Mouse (Mus musculus) left cerebral cortex, postnatal 36 days (tissue): Measurements from ENCODE around the gene 4933421I07Rik. TPM values are rescaled to one million over a fixed set of nuclear protein-coding genes. Genes with fewer than 3 reads are reported as not detected.

ENCODE experiments used
- DNase-seq, 2 experiments: peaks; one replicate each; pipeline ENCODE4 v3.0.0; 2021 to 2022; ENCODE audit warnings: low spot score in 2 of 2, mixed read lengths in 1 of 2
- intact Hi-C: fragments of 180-260 bp; cut with DNase I; formaldehyde crosslinking; loops from one replicate; pipeline ENCODE4 v1.15.1; 2025
- total RNA-seq, 2 experiments: library from RNA; stranded (reverse); gene quantifications; 2 replicates each; pipeline ENCODE4 v1.2.3; 2021

The 4933421I07Rik gene
- not detected for total RNA-seq

GRCm38 (mm10) chr7:42447850-42448249 lies at the start of gene 4933421I07Rik:
4933421I07Rik (minus strand) TSS chr7:42448120.
- intact Hi-C loops: no loop called here
- no peak for DNase-seq

GRCm38 (mm10) chr7:42497356-42497755 lies 49.4 kb upstream of the 4933421I07Rik start:
- DNase-seq: no peak
- intact Hi-C loops: no loop called here

GRCm38 (mm10) chr7:42496202-42496601 lies 48.3 kb upstream of the 4933421I07Rik start:
- intact Hi-C loops: no loop called here

GRCm38 (mm10) chr7:42490859-42491258 lies 42.9 kb upstream of the 4933421I07Rik start:
- no peak for DNase-seq
- intact Hi-C loops: no loop called here

More at GRCm38 (mm10) chr7:42496202-42496601, 48.3 kb upstream of the 4933421I07Rik start:
- DNase-seq: no peak

- no peak for DNase-seq
- intact Hi-C loops: no loop called here
Measured at GRCm38 (mm10) chr7:42490358-42490757, 42.4 kb upstream of the 4933421I07Rik start.

GRCm38 (mm10) chr7:42454640-42455039 lies 6.7 kb upstream of the 4933421I07Rik start:
- intact Hi-C loops: no loop called here
- DNase-seq: no peak

GRCm38 (mm10) chr7:42450618-42451017 lies 2.7 kb upstream of the 4933421I07Rik start:
- intact Hi-C loops: no loop called here
- DNase-seq: no peak

- intact Hi-C loops: no loop called here
- no peak for DNase-seq
Measured at GRCm38 (mm10) chr7:42447352-42447751, 568 bp downstream of the 4933421I07Rik start.

Other genes with a start within 250 kb of the 4933421I07Rik start
- gene Vmn2r61, start 188.1 kb downstream of the 4933421I07Rik start, total RNA-seq: not detected
- 10 to 100 TPM; 17.4 to 20.0 TPM for gene Zfp141, start 57.6 kb upstream of the 4933421I07Rik start, total RNA-seq
- gene Gm21028, start 130.5 kb upstream of the 4933421I07Rik start, total RNA-seq: not detected
- 1 to 10 TPM; 1.2 to 1.6 TPM for gene Zfp977, start 144.4 kb upstream of the 4933421I07Rik start, total RNA-seq
- gene Zfp976, start 194.5 kb upstream of the 4933421I07Rik start, total RNA-seq: 1 to 10 TPM; 2.3 to 4.5 TPM
- gene Zfp975, start 244.6 kb upstream of the 4933421I07Rik start, total RNA-seq: 1 to 10 TPM; 4.9 to 8.3 TPM